ENCODE assay signal across 12 mouse cellular contexts in the genomic region with DNA sequence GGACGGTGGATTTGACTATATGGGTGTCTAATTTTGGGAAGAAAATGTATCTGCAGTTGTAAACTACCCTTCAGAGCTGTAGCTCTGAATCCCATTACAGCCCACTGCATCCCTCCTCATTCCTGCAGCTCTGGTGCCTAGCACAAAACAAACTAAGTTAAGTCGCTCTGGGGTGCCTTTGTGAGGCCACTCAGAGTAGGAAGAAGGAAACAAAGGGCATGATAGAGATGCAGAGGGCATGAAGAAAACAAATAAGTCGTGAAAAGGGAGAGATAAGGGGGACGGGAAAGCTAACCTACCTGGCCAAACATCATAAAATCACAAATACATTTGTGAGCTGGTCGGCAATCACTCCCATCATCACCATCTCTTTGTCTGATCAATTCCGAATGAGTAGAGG. TPM values are rescaled to one million over a fixed set of nuclear protein-coding genes. Genes with fewer than 3 reads are reported as not detected.
A peak's percentile ranks its signal among the peaks of the same experiment; 100 is the strongest.
DNase-seq lines count a peak whose midpoint lies in the region; ATAC-seq and TF ChIP-seq lines count a peak whose summit lies in the region.
"Had no signal": no experiment of that assay in that cellular context is flagged by ENCODE, and none has a peak within 500 bp of the region (broad histone marks: within the 10 kb centered on the region; RNA-seq: fewer than 3 reads in every experiment).

No protein-coding gene starts in this region.

- peak overlapping the region; percentile 92 for H3K9ac ChIP-seq in midbrain, embryonic 13.5 days (replicated peaks)
- no peak overlapping the region for H3K9ac ChIP-seq in intestine, embryonic 16.5 days (ENCODE audit: low read depth, low read length)

- peaks cover 98% of the 10 kb centered on the region for H3K27me3 ChIP-seq in hindbrain, embryonic 10.5 days (ENCODE audit: insufficient read depth, poor library complexity, severe bottlenecking)
- peaks cover 56% of the 10 kb centered on the region for H3K27me3 ChIP-seq in midbrain, embryonic 13.5 days
- H3K27me3 ChIP-seq in intestine, embryonic 16.5 days (replicated peaks; ENCODE audit: control insufficient read depth, insufficient read depth, low read length), result peaks cover 7% of the 10 kb centered on the region; the same call in 1 of the 2 replicates

- H3K4me1 ChIP-seq in hindbrain, embryonic 10.5 days (replicated peaks), result peaks cover 22% of the 10 kb centered on the region
- H3K4me1 ChIP-seq in midbrain, embryonic 13.5 days (replicated peaks), result peaks cover 6% of the 10 kb centered on the region; the same call in 1 of the 2 replicates
- H3K4me1 ChIP-seq in intestine, embryonic 16.5 days (ENCODE audit: control insufficient read depth, insufficient read depth, low read length), result peaks cover 3% of the 10 kb centered on the region

- H3K4me3 ChIP-seq in left cerebral cortex, adult 2 months, result peak overlapping the region; percentile 80; the same call in 1 of the 2 replicates
- no peak overlapping the region for H3K4me3 ChIP-seq in hindbrain, embryonic 10.5 days
- peak overlapping the region; percentile 69 for H3K4me3 ChIP-seq in midbrain, embryonic 13.5 days (replicated peaks)
- H3K4me3 ChIP-seq in intestine, embryonic 16.5 days (ENCODE audit: low read length), result no peak overlapping the region

- intact Hi-C loops in left cerebral cortex, adult 2 months (cut with DNase I), result loop anchor here (5.0 to 10.0 kb wide), 2 partner anchors 182 to 364 kb away; no protein-coding TSS in a partner anchor

- 7% methylated on average over 6 of the region's 6 CpGs for WGBS in hindbrain, embryonic 10.5 days
- WGBS in midbrain, embryonic 13.5 days, result 4% methylated on average over 6 of the region's 6 CpGs
- WGBS in intestine, embryonic 16.5 days, result 46% methylated on average over 6 of the region's 6 CpGs

- ATAC-seq in midbrain, embryonic 13.5 days, result no peak
- no peak for ATAC-seq in intestine, embryonic 16.5 days

- H3K4me2 ChIP-seq in midbrain, embryonic 13.5 days (replicated peaks), result peak overlapping the region; percentile 70
- H3K4me2 ChIP-seq in intestine, embryonic 16.5 days (ENCODE audit: low read depth, low read length), result no peak overlapping the region

- H3K9me3 ChIP-seq in hindbrain, embryonic 10.5 days, result no peaks in the 10 kb centered on the region
- H3K9me3 ChIP-seq in midbrain, embryonic 13.5 days, result no peaks in the 10 kb centered on the region
- no peaks in the 10 kb centered on the region for H3K9me3 ChIP-seq in intestine, embryonic 16.5 days (ENCODE audit: control insufficient read depth, low read length)

- DNase-seq in left cerebral cortex, adult 2 months (ENCODE audit: extremely low spot score in 1 of 2, low spot score in 2 of 2), result no peak
- DNase-seq in left cerebral cortex, adult 9 months (ENCODE audit: low spot score in 2 of 2), result no peak
- peak; percentile 6 for DNase-seq in hindbrain, embryonic 10.5 days (ENCODE audit: low spot score)
- peak; percentile 20 for DNase-seq in retina, postnatal 1 day
- no peak for DNase-seq in right cerebral cortex, adult 18-20 months
- DNase-seq in thymus, postnatal 36 days, result no peak
- DNase-seq: cerebellum, adult 9-10 months; kidney, postnatal 14 days; lung, adult 18-20 months had no signal

- H3K36me3 ChIP-seq in hindbrain, embryonic 10.5 days, result no peaks in the 10 kb centered on the region
- H3K36me3 ChIP-seq in midbrain, embryonic 13.5 days, result no peaks in the 10 kb centered on the region
- no peaks in the 10 kb centered on the region for H3K36me3 ChIP-seq in intestine, embryonic 16.5 days (ENCODE audit: control insufficient read depth, insufficient read depth, low read length)

- H3K27ac ChIP-seq in left cerebral cortex, adult 2 months, result peak overlapping the region; percentile 99; the same call in 1 of the 2 replicates
- H3K27ac ChIP-seq in hindbrain, embryonic 10.5 days, result no peak overlapping the region
- peak overlapping the region; percentile 98 for H3K27ac ChIP-seq in midbrain, embryonic 13.5 days
- H3K27ac ChIP-seq in intestine, embryonic 16.5 days (ENCODE audit: low read length), result no peak overlapping the region

- no peak for TF ChIP-seq CTCF in left cerebral cortex, adult 2 months (IDR thresholded peaks at IDR 0.05)

RNA-seq across cellular contexts. Expression of gene Cacna2d1, which starts 1.5 kb away (rescaled TPM):
- 100 to 1,000 TPM; 196 to 198 TPM for total RNA-seq in left cerebral cortex, adult 2 months (2021)
- polyA plus RNA-seq in hindbrain, embryonic 10.5 days (2016; fragmentation: Nextera tagmentation; extraction: Ambion mirVana), result 7.2 and 15.0 TPM in 2 replicates
- polyA plus RNA-seq in midbrain, embryonic 13.5 days (2015; fragmentation: Nextera tagmentation; extraction: Ambion mirVana), result 41.9 and 51.6 TPM in 2 replicates
- polyA plus RNA-seq in intestine, embryonic 16.5 days (2015; fragmentation: Nextera tagmentation; extraction: Ambion mirVana), result 8.9 and 9.2 TPM in 2 replicates
- total RNA-seq: megakaryocyte progenitor cell, adult 5-6 weeks had no signal

Comparison
In these comparisons a context has a peak if more than half of its experiments do, and no peak if none do; other contexts are left out.
1. DNase-seq: peak in hindbrain, embryonic 10.5 days (single experiment) and retina, postnatal 1 day (single experiment); none in left cerebral cortex, adult 2 months (0 of 2), left cerebral cortex, adult 9 months (0 of 2), right cerebral cortex, adult 18-20 months (single experiment) and thymus, postnatal 36 days (0 of 2).
2. H3K27ac ChIP-seq: peak in left cerebral cortex, adult 2 months (single experiment) and midbrain, embryonic 13.5 days (single experiment); none in hindbrain, embryonic 10.5 days (single experiment) and intestine, embryonic 16.5 days (single experiment).
3. H3K4me3 ChIP-seq: peak in left cerebral cortex, adult 2 months (single experiment) and midbrain, embryonic 13.5 days (single experiment); none in hindbrain, embryonic 10.5 days (single experiment) and intestine, embryonic 16.5 days (single experiment).